Mouse (Mus musculus) CD4-positive, CD25-positive, alpha-beta regulatory T cell, adult 2 months (primary cell): Measurements from ENCODE around the gene Tmem17.

Experiments
- DNase-seq: peaks from one replicate; pipeline ENCODE4 v3.0.0-alpha.2; 2012; ENCODE audit warnings: low read depth, low spot score

The Tmem17 gene

GRCm38 (mm10) chr11:22512038-22513001 lies at the start of gene Tmem17:
Tmem17 (plus strand) TSS chr11:22512088.
- DNase-seq, result peak; percentile 83

- DNase-seq, result no peak
Measured at GRCm38 (mm10) chr11:22479836-22480619, 31.9 kb upstream of the Tmem17 start.

GRCm38 (mm10) chr11:22481639-22482361 lies 30.1 kb upstream of the Tmem17 start:
- DNase-seq, result no peak

- no peak for DNase-seq
Measured at GRCm38 (mm10) chr11:22482362-22482760, 29.5 kb upstream of the Tmem17 start.

GRCm38 (mm10) chr11:22493694-22494319 lies 18.1 kb upstream of the Tmem17 start:
- DNase-seq, result no peak

- DNase-seq, result no peak
Measured at GRCm38 (mm10) chr11:22494941-22495340, 16.9 kb upstream of the Tmem17 start.

- no peak for DNase-seq
Measured at GRCm38 (mm10) chr11:22499396-22499795, 12.5 kb upstream of the Tmem17 start.

- DNase-seq, result no peak
Measured at GRCm38 (mm10) chr11:22499886-22500285, 12.0 kb upstream of the Tmem17 start.

GRCm38 (mm10) chr11:22500771-22501566 lies 10.9 kb upstream of the Tmem17 start:
- no peak for DNase-seq

- no peak for DNase-seq
Measured at GRCm38 (mm10) chr11:22513075-22513474, 1.2 kb downstream of the Tmem17 start.

- no peak for DNase-seq
Measured at GRCm38 (mm10) chr11:22515061-22515460, 3.2 kb downstream of the Tmem17 start.

GRCm38 (mm10) chr11:22518445-22518844 lies 6.6 kb downstream of the Tmem17 start:
- no peak for DNase-seq

- DNase-seq, result no peak
Measured at GRCm38 (mm10) chr11:22520251-22520650, 8.4 kb downstream of the Tmem17 start.

- no peak for DNase-seq
Measured at GRCm38 (mm10) chr11:22524606-22525005, 12.7 kb downstream of the Tmem17 start.

GRCm38 (mm10) chr11:22540600-22540999 lies 28.7 kb downstream of the Tmem17 start:
- no peak for DNase-seq

GRCm38 (mm10) chr11:22560061-22560460 lies 48.2 kb downstream of the Tmem17 start:
- DNase-seq, result no peak

GRCm38 (mm10) chr11:22560503-22561328 lies 48.8 kb downstream of the Tmem17 start:
- DNase-seq, result no peak

- DNase-seq, result no peak
Measured at GRCm38 (mm10) chr11:22561329-22561592, 49.4 kb downstream of the Tmem17 start.

GRCm38 (mm10) chr11:22563706-22564105 lies 51.8 kb downstream of the Tmem17 start:
- no peak for DNase-seq

GRCm38 (mm10) chr11:22564676-22565075 lies 52.8 kb downstream of the Tmem17 start:
- no peak for DNase-seq
